9 mouse cellular contexts compared by ENCODE assay signal in genomic region chr1:91055744-91056143, GRCm38 (mm10). TPM values are rescaled to one million over a fixed set of nuclear protein-coding genes. Genes with fewer than 3 reads are reported as not detected.
DNase-seq lines count a peak whose midpoint lies in the region; ATAC-seq and TF ChIP-seq lines count a peak whose summit lies in the region.
"Had no signal": no experiment of that assay in that cellular context is flagged by ENCODE, and none has a peak within 500 bp of the region (broad histone marks: within the 10 kb centered on the region; RNA-seq: fewer than 3 reads in every experiment).

No protein-coding gene starts in this region.

- TF ChIP-seq CTCF in stomach, postnatal 0 days (IDR thresholded peaks at IDR 0.05; ENCODE audit: low read depth): no peak

- no peaks in the 10 kb centered on the region for H3K9me3 ChIP-seq in hindbrain, embryonic 10.5 days
- H3K9me3 ChIP-seq in hindbrain, embryonic 11.5 days (ENCODE audit: control insufficient read depth, low read length): no peaks in the 10 kb centered on the region
- no peaks in the 10 kb centered on the region for H3K9me3 ChIP-seq in liver, embryonic 13.5 days (replicated peaks)
- no peaks in the 10 kb centered on the region for H3K9me3 ChIP-seq in stomach, postnatal 0 days (ENCODE audit: control insufficient read depth, low read length)

- no peak for ATAC-seq in hindbrain, embryonic 11.5 days (ENCODE audit: low FRiP score)
- ATAC-seq in liver, embryonic 13.5 days (ENCODE audit: low read depth): no peak
- no peak for ATAC-seq in stomach, postnatal 0 days (ENCODE audit: low FRiP score, low TSS enrichment)

- TF ChIP-seq EP300 in stomach, postnatal 0 days (optimal IDR thresholded peaks at IDR 0.05): no peak

- H3K9ac ChIP-seq in hindbrain, embryonic 11.5 days (ENCODE audit: low read depth, low read length): no peak overlapping the region
- H3K9ac ChIP-seq in liver, embryonic 13.5 days: no peak overlapping the region
- peak overlapping the region; percentile 43; the same call in 1 of the 2 replicates for H3K9ac ChIP-seq in stomach, postnatal 0 days (ENCODE audit: low read length)

- no peaks in the 10 kb centered on the region for H3K36me3 ChIP-seq in hindbrain, embryonic 10.5 days
- H3K36me3 ChIP-seq in hindbrain, embryonic 11.5 days (ENCODE audit: control insufficient read depth, insufficient read depth, low read length): no peaks in the 10 kb centered on the region
- H3K36me3 ChIP-seq in liver, embryonic 13.5 days: no peaks in the 10 kb centered on the region
- H3K36me3 ChIP-seq in stomach, postnatal 0 days (ENCODE audit: control insufficient read depth, insufficient read depth, low read length): no peaks in the 10 kb centered on the region

- WGBS in hindbrain, embryonic 10.5 days: 63% methylated on average over 9 of the region's 9 CpGs
- 69% methylated on average over 9 of the region's 9 CpGs for WGBS in hindbrain, embryonic 11.5 days
- 55% methylated on average over 9 of the region's 9 CpGs for WGBS in liver, embryonic 13.5 days (ENCODE audit: insufficient replicate concordance)
- 72% methylated on average over 9 of the region's 9 CpGs for WGBS in stomach, postnatal 0 days

- no peak overlapping the region for H3K4me3 ChIP-seq in hindbrain, embryonic 10.5 days
- no peak overlapping the region for H3K4me3 ChIP-seq in hindbrain, embryonic 11.5 days (ENCODE audit: low read depth, low read length)
- no peak overlapping the region for H3K4me3 ChIP-seq in liver, embryonic 13.5 days (replicated peaks)
- H3K4me3 ChIP-seq in stomach, postnatal 0 days (ENCODE audit: low read depth, low read length): peak overlapping the region; percentile 60

- H3K27ac ChIP-seq in hindbrain, embryonic 10.5 days: 0 out of 2 replicates have a peak overlapping the region, but pooled peaks have one; percentile 12
- H3K27ac ChIP-seq in hindbrain, embryonic 11.5 days (ENCODE audit: low read depth, low read length): no peak overlapping the region
- 0 out of 2 replicates have a peak overlapping the region, but pooled peaks have one; percentile 75 for H3K27ac ChIP-seq in liver, embryonic 13.5 days
- H3K27ac ChIP-seq in stomach, postnatal 0 days (replicated peaks): peak overlapping the region; percentile 65

- no peak for DNase-seq in hindbrain, embryonic 10.5 days (ENCODE audit: low spot score)
- DNase-seq in hindbrain, embryonic 11.5 days (ENCODE audit: low spot score): no peak
- DNase-seq in thymus, postnatal 14 days: peak; percentile 33
- no peak for DNase-seq in thymus, postnatal 0 days (ENCODE audit: low spot score)
- DNase-seq in liver, embryonic 13.5 days: no peak
- no peak for DNase-seq in stomach, postnatal 0 days (ENCODE audit: low spot score)
- no peak for DNase-seq in layer of hippocampus, postnatal 14 days (ENCODE audit: low spot score in 2 of 2)
- no peak for DNase-seq in cerebellum, adult 9-10 months
- DNase-seq: kidney, postnatal 36 days had no signal

- H3K4me2 ChIP-seq in hindbrain, embryonic 11.5 days (replicated peaks; ENCODE audit: low read depth, low read length): no peak overlapping the region
- H3K4me2 ChIP-seq in liver, embryonic 13.5 days: peak overlapping the region; percentile 82
- peak overlapping the region; percentile 83 for H3K4me2 ChIP-seq in stomach, postnatal 0 days (replicated peaks; ENCODE audit: low read depth)

- peaks cover 56% of the 10 kb centered on the region for H3K4me1 ChIP-seq in hindbrain, embryonic 10.5 days (replicated peaks)
- H3K4me1 ChIP-seq in hindbrain, embryonic 11.5 days (replicated peaks; ENCODE audit: control insufficient read depth, insufficient read depth, low read length): no peaks in the 10 kb centered on the region; the same call in 1 of the 2 replicates
- peaks cover 91% of the 10 kb centered on the region for H3K4me1 ChIP-seq in liver, embryonic 13.5 days (replicated peaks)
- H3K4me1 ChIP-seq in stomach, postnatal 0 days (replicated peaks; ENCODE audit: control insufficient read depth, insufficient read depth): peaks cover 21% of the 10 kb centered on the region

- peaks cover 32% of the 10 kb centered on the region for H3K27me3 ChIP-seq in hindbrain, embryonic 10.5 days (ENCODE audit: insufficient read depth, poor library complexity, severe bottlenecking)
- peaks cover 2% of the 10 kb centered on the region; the same call in 1 of the 2 replicates for H3K27me3 ChIP-seq in hindbrain, embryonic 11.5 days (ENCODE audit: control insufficient read depth, insufficient read depth, low read length)
- H3K27me3 ChIP-seq in liver, embryonic 13.5 days: peaks cover 21% of the 10 kb centered on the region
- H3K27me3 ChIP-seq in stomach, postnatal 0 days (ENCODE audit: control insufficient read depth, insufficient read depth, low read length): no peaks in the 10 kb centered on the region

RNA-seq across cellular contexts. Expression of gene Lrrfip1, which starts 57.2 kb away (rescaled TPM):
- 18.3 and 21.9 TPM in 2 replicates for polyA plus RNA-seq in hindbrain, embryonic 10.5 days (2016; fragmentation: Nextera tagmentation; extraction: Ambion mirVana)
- polyA plus RNA-seq in hindbrain, embryonic 11.5 days (2014; fragmentation: Nextera tagmentation; extraction: Ambion mirVana): 23.5 and 27.7 TPM in 2 replicates
- 59.8 and 61.1 TPM in 2 replicates for polyA plus RNA-seq in thymus, postnatal 0 days (2015; fragmentation: Nextera tagmentation; extraction: Ambion mirVana)
- 12.9 and 15.9 TPM in 2 replicates for polyA plus RNA-seq in liver, embryonic 13.5 days (2015; fragmentation: Nextera tagmentation; extraction: Ambion mirVana)
- polyA plus RNA-seq in stomach, postnatal 0 days (2015; fragmentation: Nextera tagmentation; extraction: Ambion mirVana): 69.4 and 79.0 TPM in 2 replicates
- 10 to 100 TPM; 73.0 to 82.7 TPM for total RNA-seq in layer of hippocampus, postnatal 14 days (2021)
